Mouse (Mus musculus): ENCODE results near the gene Calm1. TPM values are rescaled to one million over a fixed set of nuclear protein-coding genes. Genes with fewer than 3 reads are reported as not detected.

Gene Calm1
- total and polyA plus RNA-seq, 2 experiments from 2014 or later, result 1,416 to 4,078 TPM

DNA sequence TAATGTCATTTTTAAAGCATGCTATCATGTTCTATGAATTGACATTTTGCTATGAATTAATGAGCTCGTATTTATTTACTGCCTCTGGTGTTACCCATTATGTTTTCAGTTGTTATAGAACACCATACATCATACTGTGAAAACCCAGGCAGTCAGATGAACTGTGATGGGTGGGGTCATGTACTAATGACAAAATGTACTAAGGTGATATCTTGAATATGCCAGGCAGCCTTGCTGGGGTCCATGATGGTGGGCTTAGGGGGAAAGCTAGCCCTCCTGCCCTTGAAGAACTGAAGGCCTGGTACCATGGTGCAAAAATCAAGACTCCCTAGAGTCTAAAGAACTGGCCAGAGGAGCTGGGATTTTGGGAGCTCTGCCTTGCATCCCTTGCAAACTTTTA is 31.7 kb upstream of the Calm1 start:
- ATAC-seq (no peak), DNase-seq (ENCODE audit: low spot score) (no peak)
- 89% methylated on average over 1 of the region's 1 CpGs for WGBS
- Histone ChIP-seq H3K9ac (replicated peaks; ENCODE audit: low read length) (no peak overlapping the region), H3K4me2 (ENCODE audit: low read depth, low read length) (peak overlapping the region; percentile 52; the same call in 1 of the 2 replicates), H3K4me1 (ENCODE audit: insufficient read depth, low read length) (peaks cover 5% of the 10 kb centered on the region; the same call in 1 of the 2 replicates), H3K36me3 (ENCODE audit: insufficient read depth, low read length) (no peaks in the 10 kb centered on the region), H3K27ac (peak overlapping the region; percentile 78; the same call in 1 of the 2 replicates), H3K4me3 (ENCODE audit: low read length) (no peak overlapping the region), H3K27me3 (ENCODE audit: insufficient read depth, low read length) (no peaks in the 10 kb centered on the region), H3K9me3 (ENCODE audit: low read length) (no peaks in the 10 kb centered on the region)
- no peak for TF ChIP-seq CTCF (IDR thresholded peaks at IDR 0.05; ENCODE audit: low read depth)

GRCm38 (mm10) chr12:100167931-100168871 is 31.0 kb upstream of the Calm1 start:
- H3K4me3 ChIP-seq (ENCODE audit: low read length), result peak overlapping the region; percentile 6; the same call in 1 of the 2 replicates
- H3K9ac ChIP-seq (replicated peaks; ENCODE audit: low read length), result 0 out of 2 replicates have a peak overlapping the region, but pooled peaks have one; percentile 37
- ATAC-seq (peak; percentile 67), DNase-seq (ENCODE audit: low spot score) (peak; percentile 73)
- TF ChIP-seq CTCF (IDR thresholded peaks at IDR 0.05; ENCODE audit: low read depth), result no peak
- peak overlapping the region; percentile 78 for H3K27ac ChIP-seq
- 11% methylated on average over 28 of the region's 28 CpGs for WGBS
- peaks cover 5% of the 10 kb centered on the region; the same call in 1 of the 2 replicates for H3K4me1 ChIP-seq (ENCODE audit: insufficient read depth, low read length)
- peak overlapping the region; percentile 52 for H3K4me2 ChIP-seq (ENCODE audit: low read depth, low read length)
- H3K36me3 ChIP-seq (ENCODE audit: insufficient read depth, low read length), result no peaks in the 10 kb centered on the region
- H3K9me3 ChIP-seq (ENCODE audit: low read length), result no peaks in the 10 kb centered on the region
- no peaks in the 10 kb centered on the region for H3K27me3 ChIP-seq (ENCODE audit: insufficient read depth, low read length)

GRCm38 (mm10) chr12:100172481-100172880 is 26.8 kb upstream of the Calm1 start:
- Histone ChIP-seq H3K4me1 (ENCODE audit: insufficient read depth, low read length) (peaks cover 5% of the 10 kb centered on the region; the same call in 1 of the 2 replicates), H3K4me2 (ENCODE audit: low read depth, low read length) (no peak overlapping the region), H3K27ac (no peak overlapping the region), H3K9ac (replicated peaks; ENCODE audit: low read length) (no peak overlapping the region), H3K9me3 (ENCODE audit: low read length) (no peaks in the 10 kb centered on the region), H3K4me3 (ENCODE audit: low read length) (no peak overlapping the region), H3K36me3 (ENCODE audit: insufficient read depth, low read length) (no peaks in the 10 kb centered on the region), H3K27me3 (ENCODE audit: insufficient read depth, low read length) (no peaks in the 10 kb centered on the region)
- DNase-seq (ENCODE audit: low spot score), result peak; percentile 23
- TF ChIP-seq CTCF (IDR thresholded peaks at IDR 0.05; ENCODE audit: low read depth), result no peak
- ATAC-seq, result no peak
- WGBS, result 58% methylated on average over 7 of the region's 7 CpGs

GRCm38 (mm10) chr12:100176469-100177056 is 22.7 kb upstream of the Calm1 start:
- H3K4me3 ChIP-seq (ENCODE audit: low read length), result no peak overlapping the region
- no peak overlapping the region for H3K9ac ChIP-seq (replicated peaks; ENCODE audit: low read length)
- no peaks in the 10 kb centered on the region for H3K27me3 ChIP-seq (ENCODE audit: insufficient read depth, low read length)
- no peaks in the 10 kb centered on the region for H3K36me3 ChIP-seq (ENCODE audit: insufficient read depth, low read length)
- DNase-seq (ENCODE audit: low spot score) (peak; percentile 58), ATAC-seq (peak; percentile 59; the same call in 1 of the 2 replicates)
- H3K9me3 ChIP-seq (ENCODE audit: low read length), result no peaks in the 10 kb centered on the region
- peak overlapping the region; percentile 32; the same call in 1 of the 2 replicates for H3K27ac ChIP-seq
- H3K4me1 ChIP-seq (ENCODE audit: insufficient read depth, low read length), result no peaks in the 10 kb centered on the region
- no peak overlapping the region for H3K4me2 ChIP-seq (ENCODE audit: low read depth, low read length)
- TF ChIP-seq CTCF (IDR thresholded peaks at IDR 0.05; ENCODE audit: low read depth), result no peak
- WGBS, result 35% methylated on average over 11 of the region's 11 CpGs

- Histone ChIP-seq H3K9me3 (ENCODE audit: low read length) (no peaks in the 10 kb centered on the region), H3K9ac (replicated peaks; ENCODE audit: low read length) (no peak overlapping the region), H3K36me3 (ENCODE audit: insufficient read depth, low read length) (no peaks in the 10 kb centered on the region), H3K27me3 (ENCODE audit: insufficient read depth, low read length) (no peaks in the 10 kb centered on the region), H3K4me1 (ENCODE audit: insufficient read depth, low read length) (no peaks in the 10 kb centered on the region), H3K4me3 (ENCODE audit: low read length) (no peak overlapping the region), H3K4me2 (ENCODE audit: low read depth, low read length) (no peak overlapping the region), H3K27ac (no peak overlapping the region)
- DNase-seq (ENCODE audit: low spot score) (no peak), ATAC-seq (no peak)
- 48% methylated on average over 6 of the region's 6 CpGs for WGBS
- no peak for TF ChIP-seq CTCF (IDR thresholded peaks at IDR 0.05; ENCODE audit: low read depth)
These were observed 20.3 kb upstream of the Calm1 start for GRCm38 (mm10) chr12:100178898-100179440.

DNA sequence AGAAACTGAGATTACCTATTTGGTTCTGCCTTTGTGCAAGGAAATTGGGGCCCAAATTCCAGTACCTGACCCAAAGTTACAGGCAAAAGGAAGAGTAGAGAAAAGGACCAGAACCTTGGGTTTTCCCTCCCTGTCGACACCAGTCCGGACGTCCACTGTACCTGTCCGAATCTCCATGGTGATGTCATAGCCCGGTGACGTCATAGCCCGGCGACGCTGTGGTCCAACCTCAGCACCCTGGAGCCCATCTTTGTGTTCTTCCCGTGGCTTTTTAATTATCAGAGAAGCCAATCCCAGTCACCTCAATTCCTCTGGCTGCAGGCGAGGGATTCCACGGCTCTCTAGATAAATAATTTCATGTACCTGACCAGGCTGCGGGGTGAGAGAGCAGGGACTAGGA is 18.4 kb upstream of the Calm1 start:
- WGBS, result 90% methylated on average over 13 of the region's 13 CpGs
- H3K4me3 ChIP-seq (ENCODE audit: low read length), result no peak overlapping the region
- no peak for ATAC-seq

More for the DNA sequence above, 18.4 kb upstream of the Calm1 start:
- H3K4me2 ChIP-seq (ENCODE audit: low read depth, low read length), result no peak overlapping the region
- TF ChIP-seq CTCF (IDR thresholded peaks at IDR 0.05; ENCODE audit: low read depth), result no peak
- no peaks in the 10 kb centered on the region for H3K27me3 ChIP-seq (ENCODE audit: insufficient read depth, low read length)
- no peaks in the 10 kb centered on the region for H3K9me3 ChIP-seq (ENCODE audit: low read length)
- no peak overlapping the region for H3K9ac ChIP-seq (replicated peaks; ENCODE audit: low read length)
- DNase-seq (ENCODE audit: low spot score), result no peak
- H3K4me1 ChIP-seq (ENCODE audit: insufficient read depth, low read length), result no peaks in the 10 kb centered on the region; the same call in 1 of the 2 replicates
- H3K27ac ChIP-seq, result no peak overlapping the region
- H3K36me3 ChIP-seq (ENCODE audit: insufficient read depth, low read length), result no peaks in the 10 kb centered on the region

Data from hindbrain, postnatal 0 days (tissue).